Mouse (Mus musculus) ES-E14 (cell line): ENCODE measurements around the gene Fbn1. TPM values are rescaled to one million over a fixed set of nuclear protein-coding genes. Genes with fewer than 3 reads are reported as not detected.

Experiments used
- DNase-seq: peaks from one replicate; pipeline ENCODE4 v3.0.0-alpha.2; 2013; ENCODE audit warnings: low read depth, low spot score
- H3K27ac ChIP-seq: 2 replicates; pipeline ENCODE4 v1.5.1; 2012; ENCODE audit warnings: low read depth, mild to moderate bottlenecking, low read length, moderate library complexity, mixed read lengths; ENCODE audit not compliant: poor library complexity, insufficient read depth, severe bottlenecking
- H3K36me3 ChIP-seq: 2 replicates; pipeline ENCODE4 v1.6.1; 2012; ENCODE audit warnings: mild to moderate bottlenecking, low read length, moderate library complexity, mixed read lengths; ENCODE audit not compliant: control insufficient read depth, poor library complexity, insufficient read depth, severe bottlenecking
- H3K4me1 ChIP-seq, 2 experiments: fragments of 150-350 bp in 1 of 2; sonication (generic) in 1 of 2; 2 replicates each; pipeline ENCODE4 v1.6.1; 2012; ENCODE audit warnings: low read length in 2 of 2, mild to moderate bottlenecking in 1 of 2, mixed read lengths in 1 of 2; ENCODE audit not compliant: control insufficient read depth in 2 of 2, insufficient read depth in 2 of 2, poor library complexity in 1 of 2
- H3K4me3 ChIP-seq, 2 experiments: fragments of 150-350 bp in 1 of 2; sonication (generic) in 1 of 2; 2 replicates each; pipeline ENCODE4 v1.5.1; 2012; ENCODE audit warnings: low read length in 2 of 2, low read depth in 1 of 2, mild to moderate bottlenecking in 1 of 2, mixed read lengths in 1 of 2; ENCODE audit not compliant: insufficient read depth in 1 of 2, poor library complexity in 1 of 2, severe bottlenecking in 1 of 2
- H3K9ac ChIP-seq: 2 replicates; pipeline ENCODE4 v1.6.1; 2012; ENCODE audit warnings: low read depth, mild to moderate bottlenecking, low read length, mixed read lengths; ENCODE audit not compliant: poor library complexity, insufficient read depth, severe bottlenecking
- H3K9me3 ChIP-seq: fragments of 150-350 bp; sonication (generic); 2 replicates; pipeline ENCODE4 v1.6.1; 2012; ENCODE audit warnings: low read depth, mild to moderate bottlenecking, low read length; ENCODE audit not compliant: control insufficient read depth, insufficient read depth
- CHD2 ChIP-seq: IDR thresholded peaks from 2 replicates; pipeline ENCODE4 v1.6.1; 2014; ENCODE audit warnings: mild to moderate bottlenecking, low read depth, low read length, inconsistent platforms
- HCFC1 ChIP-seq: IDR thresholded peaks from 2 replicates; pipeline ENCODE4 v1.6.1; 2012; ENCODE audit warnings: low read length, inconsistent platforms, borderline replicate concordance; ENCODE audit not compliant: insufficient read depth
- MAFK ChIP-seq: IDR thresholded peaks from 2 replicates; pipeline ENCODE4 v1.6.1; 2014; ENCODE audit warnings: mild to moderate bottlenecking, low read depth, low read length, inconsistent platforms; ENCODE audit not compliant: insufficient read depth
- ZC3H11A ChIP-seq: IDR thresholded peaks from 2 replicates; pipeline ENCODE4 v1.6.1; 2012; ENCODE audit warnings: low read depth, mild to moderate bottlenecking, inconsistent platforms, low read length, borderline replicate concordance
- ZNF384 ChIP-seq: IDR thresholded peaks from 2 replicates; pipeline ENCODE4 v1.6.1; 2012; ENCODE audit warnings: low read depth, low read length, inconsistent platforms
- in situ Hi-C, 2 experiments: fragments of 600-800 bp; cut with MboI; formaldehyde crosslinking; loops; one replicate each; pipeline ENCODE4 v1.15.1; 2025; ENCODE audit warnings: low sequenced_read_pairs in 2 of 2, inconsistent platforms in 1 of 2; ENCODE audit not compliant: unreplicated experiment in 2 of 2
- total RNA-seq: library from RNA; depleted of rRNA; stranded (reverse); fragments of 300-350 nt; gene quantifications from 2 replicates; pipeline ENCODE4 v1.2.3, GENCODE M21; 2012

Fbn1 gene
- total RNA-seq, 1 experiment: 9.6 TPM

DNA sequence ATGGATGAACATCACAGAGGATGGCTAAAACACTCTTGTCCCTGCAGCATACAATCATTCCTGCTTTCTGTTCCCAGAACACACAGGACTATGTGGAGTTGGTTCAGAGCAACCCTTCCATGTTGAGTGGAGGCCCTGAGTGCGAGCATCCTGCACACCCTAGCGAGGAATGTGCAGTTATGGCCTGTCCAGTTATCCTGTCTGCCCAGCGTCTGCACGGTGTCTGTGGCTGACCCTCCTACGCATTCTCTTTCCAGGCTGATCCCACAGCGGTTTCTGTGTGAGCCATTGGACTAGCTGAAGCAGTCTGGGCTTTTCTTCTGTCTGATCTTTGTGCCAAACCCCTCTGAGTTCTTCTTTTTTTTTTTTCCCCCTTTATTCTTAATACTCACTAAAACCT, 123.4 kb downstream of the Fbn1 start:
- no peak for DNase-seq
- no peak overlapping the region for H3K9ac ChIP-seq
- no peaks in the 10 kb centered on the region for H3K36me3 ChIP-seq
- H3K4me1 ChIP-seq: no peaks in the 10 kb centered on the region; a peak in 1 of 4 replicates
- H3K4me3 ChIP-seq: no peak overlapping the region
- no peak for TF ChIP-seq CHD2
- no peak for TF ChIP-seq ZNF384
- no peak for TF ChIP-seq ZC3H11A
- no peak for TF ChIP-seq MAFK
- no peak for TF ChIP-seq HCFC1
- in situ Hi-C loops: no loop called here
- no peak overlapping the region for H3K27ac ChIP-seq
- H3K9me3 ChIP-seq: no peaks in the 10 kb centered on the region

- H3K4me1 ChIP-seq: no peaks in the 10 kb centered on the region; a peak in 1 of 4 replicates
- in situ Hi-C loops: no loop called here
- TF ChIP-seq HCFC1 (no peak), ZC3H11A (no peak), CHD2 (no peak), ZNF384 (no peak), MAFK (no peak)
- DNase-seq: no peak
- no peak overlapping the region for H3K9ac ChIP-seq
- no peak overlapping the region for H3K4me3 ChIP-seq
- H3K36me3 ChIP-seq: no peaks in the 10 kb centered on the region
- H3K9me3 ChIP-seq: no peaks in the 10 kb centered on the region
- no peak overlapping the region for H3K27ac ChIP-seq
These were observed 124.5 kb downstream of the Fbn1 start for GRCm38 (mm10) chr2:125383273-125383641.

DNA sequence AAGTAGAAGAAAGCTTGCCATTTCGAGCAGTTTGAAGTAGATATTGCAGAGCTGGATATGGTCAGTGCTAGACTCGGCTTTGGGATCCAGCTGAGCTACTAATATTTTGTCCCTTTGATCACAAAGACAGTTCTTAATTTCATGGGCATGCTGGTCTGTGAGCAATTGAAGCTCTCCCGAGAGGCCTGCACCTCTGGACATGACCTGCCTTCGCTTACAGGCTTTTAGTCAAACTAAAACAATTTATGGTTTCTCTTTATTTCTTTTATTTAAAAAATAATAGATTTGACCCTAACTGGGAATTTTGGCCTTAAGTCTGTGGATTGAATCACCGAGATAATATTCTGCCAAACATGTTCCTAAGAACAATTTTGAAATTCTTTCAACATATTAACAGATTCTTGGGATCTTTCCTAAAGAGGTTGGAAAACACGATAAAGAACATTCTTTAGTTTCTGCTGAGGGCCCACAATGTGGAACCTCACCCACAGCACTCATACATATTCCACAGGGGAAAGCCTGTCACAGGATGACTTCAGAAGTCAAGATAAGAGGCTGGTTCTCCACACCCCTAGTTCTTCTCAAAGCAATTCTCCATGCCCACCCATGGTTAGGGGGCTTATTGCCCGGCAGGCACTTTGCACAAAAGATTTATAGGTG, 125.0 kb downstream of the Fbn1 start:
- in situ Hi-C loops: no loop called here
- TF ChIP-seq CHD2 (no peak), ZNF384 (no peak), HCFC1 (no peak), MAFK (no peak), ZC3H11A (no peak)
- H3K4me3 ChIP-seq: no peak overlapping the region

GRCm38 (mm10) chr2:125380086-125380485, 127.7 kb downstream of the Fbn1 start:
- DNase-seq: no peak
- TF ChIP-seq ZNF384 (no peak), MAFK (no peak), CHD2 (no peak), HCFC1 (no peak), ZC3H11A (no peak)
- Histone ChIP-seq H3K9me3 (no peaks in the 10 kb centered on the region), H3K9ac (no peak overlapping the region), H3K27ac (no peak overlapping the region), H3K36me3 (no peaks in the 10 kb centered on the region), H3K4me1 (no peaks in the 10 kb centered on the region), H3K4me3 (no peak overlapping the region)
- in situ Hi-C loops: no loop called here

More for the DNA sequence above, 125.0 kb downstream of the Fbn1 start:
- no peaks in the 10 kb centered on the region for H3K9me3 ChIP-seq
- H3K4me1 ChIP-seq: no peaks in the 10 kb centered on the region; a peak in 1 of 4 replicates
- no peak for DNase-seq
- H3K27ac ChIP-seq: no peak overlapping the region
- no peaks in the 10 kb centered on the region for H3K36me3 ChIP-seq
- no peak overlapping the region for H3K9ac ChIP-seq

DNA sequence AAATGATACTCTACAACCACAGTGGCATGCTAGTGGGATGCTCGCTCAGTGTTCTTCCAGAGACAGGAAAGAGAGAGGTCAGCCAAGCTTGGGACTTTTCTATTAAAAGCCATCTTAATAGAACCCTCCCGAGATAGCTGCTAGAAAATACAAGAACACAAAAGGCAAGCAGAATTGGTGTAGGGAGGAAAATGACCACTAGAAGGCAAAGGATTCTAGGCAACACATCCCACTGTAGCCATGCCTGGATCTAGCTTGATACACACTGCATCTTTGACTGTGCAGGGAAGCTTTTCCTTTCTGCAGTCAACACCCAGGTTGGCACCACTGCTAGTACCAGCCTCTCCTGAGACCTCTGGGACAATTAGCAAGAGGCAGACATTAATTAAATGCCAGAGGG, 128.6 kb downstream of the Fbn1 start:
- no peak overlapping the region for H3K27ac ChIP-seq
- in situ Hi-C loops: no loop called here
- TF ChIP-seq ZNF384 (no peak), CHD2 (no peak), HCFC1 (no peak)

More for the DNA sequence above, 128.6 kb downstream of the Fbn1 start:
- Histone ChIP-seq H3K4me1 (no peaks in the 10 kb centered on the region), H3K9ac (no peak overlapping the region), H3K4me3 (no peak overlapping the region), H3K9me3 (no peaks in the 10 kb centered on the region), H3K36me3 (no peaks in the 10 kb centered on the region)
- DNase-seq: no peak
